Mouse (Mus musculus): ENCODE measurements around the gene Syngr2.

DNA sequence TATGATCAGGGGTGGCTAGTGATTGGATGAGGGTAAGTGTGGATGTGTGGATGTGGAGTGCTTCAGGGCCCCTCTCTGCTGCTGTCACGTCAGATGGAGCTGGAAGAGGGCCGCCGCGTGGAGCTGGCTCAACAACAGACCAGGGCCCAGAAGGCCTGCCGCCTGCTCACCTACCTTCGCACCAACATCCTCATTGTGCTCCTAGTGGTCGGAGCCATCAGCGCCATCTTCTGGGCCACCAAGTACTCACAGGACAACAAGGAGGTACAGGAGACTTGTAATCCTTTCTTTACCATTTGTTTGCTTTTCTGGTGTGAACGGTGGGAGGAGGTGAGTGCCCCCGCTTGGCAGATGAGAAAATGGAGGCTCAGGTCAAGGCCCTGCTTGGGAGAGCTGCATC, 23.2 kb upstream of the Syngr2 start:
- TF ChIP-seq GATA1 (IDR thresholded peaks at IDR 0.05; ENCODE audit: borderline replicate concordance, low read length) (no peak), FLI1 (IDR thresholded peaks at IDR 0.05; ENCODE audit: low read length) (no peak)
